11 mouse cellular contexts compared by ENCODE assay signal in the genomic region with DNA sequence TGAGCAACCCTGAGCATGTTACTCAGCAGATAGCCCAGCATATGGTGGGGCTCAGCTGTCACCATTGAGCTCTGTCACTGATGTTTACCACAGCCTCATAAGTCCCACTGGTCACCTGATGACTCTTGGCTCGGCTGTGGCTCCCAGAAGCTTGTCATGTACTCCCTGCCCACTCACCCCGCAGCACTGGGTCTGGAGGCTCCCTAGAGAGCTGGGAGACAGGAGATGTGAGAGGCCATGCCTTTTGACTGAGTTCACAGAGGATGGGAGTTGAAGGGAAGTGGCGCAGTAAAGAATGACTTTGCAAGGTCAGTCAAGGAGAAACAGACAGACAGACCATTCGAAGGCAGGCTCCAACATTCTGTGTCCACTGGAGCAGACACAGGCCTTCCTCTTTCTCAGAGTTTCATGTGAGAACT. TPM values are rescaled to one million over a fixed set of nuclear protein-coding genes. Genes with fewer than 3 reads are reported as not detected.
DNase-seq lines count a peak whose midpoint lies in the region; ATAC-seq and TF ChIP-seq lines count a peak whose summit lies in the region.
"Had no signal": no experiment of that assay in that cellular context is flagged by ENCODE, and none has a peak within 500 bp of the region (broad histone marks: within the 10 kb centered on the region; RNA-seq: fewer than 3 reads in every experiment).

No protein-coding gene starts in this region.

- H3K27ac ChIP-seq in layer of hippocampus, adult 2 months, result peak overlapping the region; percentile 15; the same call in 1 of the 2 replicates
- peak overlapping the region; percentile 91 for H3K27ac ChIP-seq in heart, postnatal 0 days (ENCODE audit: low read depth)
- H3K27ac ChIP-seq: hindbrain, embryonic 13.5 days; lung, embryonic 15.5 days had no signal

- no peak for TF ChIP-seq CTCF in layer of hippocampus, adult 2 months (conservative IDR thresholded peaks at IDR 0.05)
- no peak for TF ChIP-seq CTCF in heart, postnatal 0 days (IDR thresholded peaks at IDR 0.05; ENCODE audit: low read depth)

- DNase-seq in layer of hippocampus, adult 2 months (ENCODE audit: low spot score in 2 of 2), result no peak
- DNase-seq in layer of hippocampus, postnatal 14 days (ENCODE audit: low spot score in 2 of 2), result no peak
- DNase-seq in Muller cell, postnatal 12 days (ENCODE audit: inconsistent ontology term), result peak; percentile 68
- DNase-seq in heart, postnatal 0 days (ENCODE audit: low spot score), result peak; percentile 86
- no peak for DNase-seq in spleen, postnatal 14 days (ENCODE audit: low spot score in 2 of 2)
- no peak for DNase-seq in adrenal gland, postnatal 10 days
- DNase-seq: forebrain, postnatal 0 days had no signal

- H3K9me3 ChIP-seq in heart, postnatal 0 days (replicated peaks; ENCODE audit: control insufficient read depth, low read length), result no peaks in the 10 kb centered on the region
- H3K9me3 ChIP-seq: hindbrain, embryonic 13.5 days; lung, embryonic 15.5 days had no signal

- peaks cover 12% of the 10 kb centered on the region; the same call in 1 of the 2 replicates for H3K36me3 ChIP-seq in heart, postnatal 0 days (replicated peaks; ENCODE audit: control insufficient read depth, insufficient read depth, low read length)

- H3K9ac ChIP-seq in heart, postnatal 0 days (replicated peaks; ENCODE audit: low read depth, low read length), result no peak overlapping the region; the same call in 1 of the 2 replicates
- H3K9ac ChIP-seq: forebrain, postnatal 0 days; hindbrain, embryonic 13.5 days; lung, embryonic 15.5 days had no signal

- H3K27me3 ChIP-seq in heart, postnatal 0 days (ENCODE audit: control insufficient read depth, insufficient read depth, low read length), result no peaks in the 10 kb centered on the region
- H3K27me3 ChIP-seq: hindbrain, embryonic 13.5 days; lung, embryonic 15.5 days had no signal

- H3K4me3 ChIP-seq in layer of hippocampus, adult 2 months, result no peak overlapping the region; the same call in 1 of the 2 replicates
- H3K4me3 ChIP-seq in heart, postnatal 0 days (ENCODE audit: low read depth, low read length), result no peak overlapping the region
- H3K4me3 ChIP-seq: hindbrain, embryonic 13.5 days; lung, embryonic 15.5 days had no signal

- 20% methylated on average over 4 of the region's 4 CpGs for WGBS in heart, postnatal 0 days

- no peak overlapping the region for H3K4me2 ChIP-seq in heart, postnatal 0 days (ENCODE audit: low read depth, low read length)
- H3K4me2 ChIP-seq: hindbrain, embryonic 13.5 days; lung, embryonic 15.5 days had no signal

- peak; percentile 92 for TF ChIP-seq EP300 in heart, postnatal 0 days (IDR thresholded peaks at IDR 0.05; ENCODE audit: low read depth)

- ATAC-seq in heart, postnatal 0 days (ENCODE audit: insufficient read depth, low read depth), result peak; percentile 87
- 0 out of 2 replicates have a peak, but pooled peaks have one; percentile 44 for ATAC-seq in monocyte, adult 5-6 weeks (replicated peaks; ENCODE audit: insufficient number of reproducible peaks, low FRiP score, low TSS enrichment, poor library complexity, severe bottlenecking)
- ATAC-seq in CD4-positive, CD25-positive, alpha-beta regulatory T cell, adult 4 months, result no peak
- ATAC-seq: forebrain, postnatal 0 days had no signal

- H3K4me1 ChIP-seq in heart, postnatal 0 days (ENCODE audit: control insufficient read depth, insufficient read depth), result peaks cover 65% of the 10 kb centered on the region

RNA-seq across cellular contexts. Expression of gene Slc2a1, which starts 10.2 kb away (rescaled TPM):
- 10 to 100 TPM; 94.5 to 96.4 TPM for total RNA-seq in layer of hippocampus, adult 2 months (2021)
- 100 to 1,000 TPM in 1 of 2 experiments, 10 to 100 TPM in 1; 89.7 to 110 TPM for total RNA-seq in layer of hippocampus, postnatal 14 days (2021)
- total RNA-seq in heart, postnatal 0 days (2014; rRNA removed; ENCODE audit: low replicate concordance), result 93.0 and 120 TPM in 2 replicates
- polyA plus RNA-seq in heart, postnatal 0 days (2015; fragmentation: Nextera tagmentation; extraction: Ambion mirVana), result 19.0 and 19.7 TPM in 2 replicates
- 25.2 to 35.8 TPM (median 30.1 TPM) in 3 replicates for total RNA-seq in monocyte, adult 5-6 weeks (2017)
- polyA plus RNA-seq in CD4-positive, CD25-positive, alpha-beta regulatory T cell, adult 4 months (2017; shearing (Covaris generic)), result 10 to 100 TPM; 33.8 to 49.9 TPM
- total RNA-seq in adrenal gland, postnatal 10 days (2021), result 10 to 100 TPM in 1 of 2 experiments, 1 to 10 TPM in 1; 9.1 to 12.9 TPM

RNA-seq across cellular contexts. Expression of gene Zfp691, which starts 55.3 kb away (rescaled TPM):
- total RNA-seq in layer of hippocampus, adult 2 months (2021), result 1 to 10 TPM; 6.1 to 6.5 TPM
- 10 to 100 TPM in 1 of 2 experiments, 1 to 10 TPM in 1; 7.3 to 11.0 TPM for total RNA-seq in layer of hippocampus, postnatal 14 days (2021)
- 12.9 and 14.3 TPM in 2 replicates for total RNA-seq in heart, postnatal 0 days (2014; rRNA removed; ENCODE audit: low replicate concordance)
- 13.7 and 13.8 TPM in 2 replicates for polyA plus RNA-seq in heart, postnatal 0 days (2015; fragmentation: Nextera tagmentation; extraction: Ambion mirVana)
- total RNA-seq in monocyte, adult 5-6 weeks (2017), result 6.1 to 7.5 TPM (median 6.9 TPM) in 3 replicates
- polyA plus RNA-seq in CD4-positive, CD25-positive, alpha-beta regulatory T cell, adult 4 months (2017; shearing (Covaris generic)), result 1 to 10 TPM; 3.5 to 4.8 TPM
- total RNA-seq in adrenal gland, postnatal 10 days (2021), result 10 to 100 TPM; 13.5 to 15.9 TPM

Comparison
In these comparisons a context has a peak if more than half of its experiments do, and no peak if none do; other contexts are left out.
1. DNase-seq: peak in Muller cell, postnatal 12 days (single experiment) and heart, postnatal 0 days (single experiment); none in layer of hippocampus, adult 2 months (0 of 2), layer of hippocampus, postnatal 14 days (0 of 2), spleen, postnatal 14 days (0 of 2) and adrenal gland, postnatal 10 days (single experiment).